Mouse (Mus musculus) stomach, embryonic 16.5 days (tissue): ENCODE data around the gene Ccdc177. TPM values are rescaled to one million over a fixed set of nuclear protein-coding genes. Genes with fewer than 3 reads are reported as not detected.
A peak's percentile ranks its signal among the peaks of the same experiment; 100 is the strongest.
"Not testable (repeated sequence)": the region's sequence is repeated elsewhere in the genome, so short reads cannot be mapped to it uniquely, and the experiment has no call there.

Experiments used
- ATAC-seq: fragments of 200-750 bp; cut with Nextera tagmentation; 2 replicates; pipeline ENCODE4 v1.8.0; 2017; ENCODE audit warnings: moderate number of reproducible peaks, moderate TSS enrichment; ENCODE audit not compliant: insufficient read depth, low FRiP score
- H3K27ac ChIP-seq: fragments of 300-500 bp; sonication (generic); 2 replicates; pipeline ENCODE4 v1.5.1; 2014; ENCODE audit warnings: low read length
- H3K27me3 ChIP-seq: fragments of 300-500 bp; sonication (generic); 2 replicates; pipeline ENCODE4 v1.6.1; 2014; ENCODE audit warnings: low read length, control low read depth, mixed read lengths; ENCODE audit not compliant: control insufficient read depth, insufficient read depth
- H3K36me3 ChIP-seq: fragments of 300-500 bp; sonication (generic); 2 replicates; pipeline ENCODE4 v1.6.1; 2014; ENCODE audit warnings: low read length; ENCODE audit not compliant: control insufficient read depth, insufficient read depth
- H3K4me1 ChIP-seq: fragments of 300-500 bp; sonication (generic); 2 replicates; pipeline ENCODE4 v1.6.1; 2014; ENCODE audit warnings: low read length, control low read depth, mixed read lengths; ENCODE audit not compliant: control insufficient read depth, insufficient read depth
- H3K4me2 ChIP-seq: fragments of 300-500 bp; sonication (generic); 2 replicates; pipeline ENCODE4 v1.6.1; 2014; ENCODE audit warnings: low read depth, low read length, mixed read lengths
- H3K4me3 ChIP-seq: fragments of 300-500 bp; sonication (generic); replicated peaks from 2 replicates; pipeline ENCODE4 v1.5.1; 2014; ENCODE audit warnings: mild to moderate bottlenecking, low read length
- H3K9ac ChIP-seq: fragments of 300-500 bp; sonication (generic); 2 replicates; pipeline ENCODE4 v1.6.1; 2014; ENCODE audit warnings: low read length
- H3K9me3 ChIP-seq: fragments of 300-500 bp; sonication (generic); replicated peaks from 2 replicates; pipeline ENCODE4 v1.6.1; 2016; ENCODE audit warnings: low read length, control low read depth; ENCODE audit not compliant: control insufficient read depth
- WGBS: fragments of 180-500 bp; shearing (Covaris S2); extraction: QIAGEN DNeasy Blood & Tissue Kit; methylation state at CpG from one replicate; pipeline ENCODE4 v1.1.7; 2014; 5-methylcytosine and 5-hydroxymethylcytosine counted together
- polyA plus RNA-seq: library from polyadenylated mRNA; unstranded; fragments of >200 nt; fragmentation: Nextera tagmentation; extraction: Ambion mirVana; gene quantifications from 2 replicates; pipeline ENCODE4 v1.2.1, GENCODE M21; 2015

Ccdc177 gene
- polyA plus RNA-seq, 1 experiment from 2014 or later: 0.09 TPM

DNA sequence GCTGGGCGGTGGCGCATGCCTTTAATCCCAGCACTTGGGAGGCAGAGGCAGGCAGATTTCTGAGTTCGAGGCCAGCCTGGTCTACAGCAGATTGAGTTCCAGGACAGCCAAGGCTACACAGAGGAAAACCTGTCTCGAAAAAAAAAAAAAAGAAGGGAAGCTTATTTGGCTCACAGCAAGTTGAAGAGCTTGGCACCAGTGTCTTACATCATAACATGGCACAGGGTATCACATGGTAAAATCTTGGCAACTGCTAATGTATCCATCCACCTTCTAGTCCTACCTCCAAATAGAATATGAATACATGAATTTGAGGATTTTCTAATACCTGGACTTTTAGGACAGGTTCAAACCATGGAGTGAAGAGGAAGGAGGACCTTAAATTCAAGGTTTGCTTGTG, 34.0 kb upstream of the Ccdc177 start:
- 92% methylated on average over 4 of the region's 4 CpGs for WGBS
- Histone ChIP-seq H3K27ac (no peak overlapping the region), H3K9ac (no peak overlapping the region), H3K4me2 (no peak overlapping the region), H3K9me3 (no peaks in the 10 kb centered on the region), H3K4me1 (peaks cover 23% of the 10 kb centered on the region), H3K4me3 (no peak overlapping the region), H3K36me3 (no peaks in the 10 kb centered on the region), H3K27me3 (no peaks in the 10 kb centered on the region)
- no peak for ATAC-seq

DNA sequence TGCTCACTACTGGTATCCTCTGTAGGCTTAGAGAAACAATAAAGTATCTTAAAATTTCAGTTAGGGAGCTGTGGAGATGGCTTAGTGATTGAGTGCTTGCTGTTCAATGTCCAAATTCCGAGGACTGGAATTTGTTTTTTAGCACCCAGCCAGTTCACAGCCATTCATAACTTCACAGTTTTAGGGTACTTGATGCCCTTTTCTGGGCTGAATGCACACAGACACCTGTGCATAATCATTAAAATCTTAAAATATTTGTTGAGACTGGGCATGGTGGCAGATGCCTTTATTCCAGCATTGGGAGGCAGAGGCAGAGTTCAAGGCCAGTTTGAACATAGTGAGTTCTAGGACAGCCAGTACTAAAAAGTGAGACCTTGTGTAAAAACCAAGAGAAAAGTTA, 33.0 kb upstream of the Ccdc177 start:
- no peaks in the 10 kb centered on the region for H3K36me3 ChIP-seq
- no peak overlapping the region for H3K4me2 ChIP-seq
- H3K27me3 ChIP-seq: no peaks in the 10 kb centered on the region
- no peak for ATAC-seq
- no peaks in the 10 kb centered on the region for H3K9me3 ChIP-seq
- WGBS: 73% methylated on average over 1 of the region's 1 CpGs
- H3K9ac ChIP-seq: no peak overlapping the region
- H3K4me1 ChIP-seq: peaks cover 22% of the 10 kb centered on the region
- no peak overlapping the region for H3K27ac ChIP-seq
- no peak overlapping the region for H3K4me3 ChIP-seq

DNA sequence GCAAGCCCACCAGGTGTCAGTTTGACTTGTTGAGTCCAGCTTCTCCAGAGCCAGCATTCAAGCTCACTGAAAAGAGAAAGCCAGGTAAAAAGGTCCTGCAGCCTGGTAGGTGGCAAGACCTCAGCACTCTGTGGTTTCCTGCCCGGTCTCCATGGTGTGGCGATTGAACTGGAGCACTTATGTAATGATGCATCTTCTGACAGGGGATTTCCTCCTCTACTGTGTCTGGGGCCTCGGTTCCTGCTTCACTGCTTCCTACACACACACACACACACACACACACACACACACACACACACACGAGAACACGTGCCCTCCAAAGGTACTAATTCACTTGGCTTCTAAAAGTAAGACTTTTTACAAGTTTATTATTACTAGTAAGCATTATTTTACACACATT, 32.4 kb upstream of the Ccdc177 start:
- H3K4me2 ChIP-seq: peak overlapping the region; percentile 81; the same call in 1 of the 2 replicates
- H3K9me3 ChIP-seq: no peaks in the 10 kb centered on the region
- peaks cover 18% of the 10 kb centered on the region for H3K4me1 ChIP-seq
- H3K9ac ChIP-seq: no peak overlapping the region
- no peaks in the 10 kb centered on the region for H3K27me3 ChIP-seq
- no peak for ATAC-seq
- no peak overlapping the region for H3K27ac ChIP-seq
- H3K4me3 ChIP-seq: no peak overlapping the region
- 49% methylated on average over 5 of the region's 5 CpGs for WGBS
- H3K36me3 ChIP-seq: no peaks in the 10 kb centered on the region

DNA sequence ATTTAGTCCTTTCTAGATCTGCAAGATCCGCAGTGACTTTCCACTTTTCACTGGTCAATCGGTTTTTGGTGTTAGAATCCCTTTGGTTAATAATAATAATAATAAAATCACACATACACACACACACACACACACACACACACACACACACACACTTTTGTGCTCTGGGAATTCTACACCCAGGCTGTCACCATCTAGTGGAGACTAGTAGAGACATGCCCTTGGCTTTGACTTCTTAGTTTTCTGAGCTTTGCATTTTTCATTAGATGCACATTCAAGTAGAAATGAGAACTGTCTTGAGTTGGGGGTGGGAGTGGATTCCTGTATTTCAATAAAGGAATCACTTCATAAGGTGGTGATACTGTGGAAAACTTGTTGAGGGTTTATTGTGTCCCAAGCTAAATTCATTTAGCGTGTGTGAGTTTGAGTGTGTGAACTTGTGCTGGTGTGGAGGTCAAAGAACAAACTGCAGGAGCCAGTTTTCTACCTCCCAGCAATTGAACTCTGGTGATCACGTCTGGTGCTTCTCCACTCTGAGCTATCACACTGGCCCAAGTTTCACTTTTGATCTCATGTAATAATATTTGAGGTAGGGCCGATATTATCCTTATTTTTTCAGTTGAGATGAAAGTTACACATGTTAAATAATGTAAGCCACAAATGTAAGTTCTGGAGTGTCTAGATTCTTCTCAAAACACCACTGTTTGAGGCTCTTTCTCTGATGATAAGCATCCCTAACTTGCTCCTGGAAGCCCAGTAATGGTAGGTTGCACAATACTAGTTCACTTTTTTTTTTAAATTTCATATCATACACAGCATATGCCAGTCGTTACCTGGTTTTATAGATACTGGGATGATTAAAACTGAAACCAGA, 31.3 kb upstream of the Ccdc177 start:
- Histone ChIP-seq H3K9ac (peak overlapping the region; percentile 96), H3K27ac (peak overlapping the region; percentile 95)
- WGBS: 37% methylated on average over 6 of the region's 6 CpGs

DNA sequence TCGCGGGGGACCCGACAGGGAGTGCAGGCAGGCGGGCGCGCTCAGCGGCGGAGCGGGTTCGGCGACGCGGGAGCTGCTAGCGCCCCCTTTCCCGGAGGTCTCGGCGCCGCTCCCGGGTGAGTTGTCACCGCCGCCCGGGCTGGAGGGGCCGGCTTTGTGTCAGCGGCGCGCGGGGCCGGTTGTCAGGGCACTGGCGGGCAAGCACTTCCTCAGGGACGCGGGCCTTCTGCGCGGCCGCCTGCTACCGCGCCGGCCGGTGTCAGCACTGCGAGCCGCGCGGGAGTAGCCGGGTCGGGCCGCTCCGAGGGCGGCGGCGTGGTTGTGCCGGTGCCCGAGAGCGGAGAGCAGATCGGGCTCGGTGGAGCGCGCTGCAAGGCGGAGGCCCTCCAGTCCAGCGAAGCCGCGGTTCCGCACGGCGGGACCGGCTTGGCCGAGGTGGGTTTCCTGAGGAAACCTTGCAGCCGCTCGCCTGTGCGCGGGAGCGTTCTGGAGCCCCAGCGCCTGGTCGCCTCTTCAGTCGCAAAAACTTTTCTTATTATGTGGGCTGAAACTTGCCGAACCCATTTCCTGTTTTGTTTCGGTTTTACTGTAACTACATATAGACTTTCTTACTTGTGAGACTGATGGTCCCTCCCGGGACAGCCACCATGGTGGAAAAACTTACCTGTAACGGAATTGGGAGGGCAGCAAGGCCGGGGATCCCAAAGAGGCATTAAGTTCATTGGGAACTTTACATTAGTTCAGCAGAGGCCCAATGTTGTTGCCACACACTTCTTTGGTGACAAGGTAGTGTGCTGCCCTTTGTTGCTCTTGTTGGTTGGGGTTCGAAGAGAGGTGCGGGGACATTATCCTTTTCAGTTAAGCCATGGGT, 30.4 kb upstream of the Ccdc177 start:
- peak overlapping the region; percentile 96 for H3K9ac ChIP-seq
- no peaks in the 10 kb centered on the region for H3K36me3 ChIP-seq
- H3K27ac ChIP-seq: peak overlapping the region; percentile 95
- H3K4me2 ChIP-seq: peak overlapping the region; percentile 81
- H3K27me3 ChIP-seq: no peaks in the 10 kb centered on the region
- H3K9me3 ChIP-seq: no peaks in the 10 kb centered on the region
- peak; percentile 72 for ATAC-seq
- under 1% methylated on average over 80 of the region's 80 CpGs for WGBS
- H3K4me3 ChIP-seq: peak overlapping the region; percentile 92
- H3K4me1 ChIP-seq: peaks cover 18% of the 10 kb centered on the region

More for the DNA sequence above, 31.3 kb upstream of the Ccdc177 start:
- no peak for ATAC-seq
- Histone ChIP-seq H3K27me3 (no peaks in the 10 kb centered on the region), H3K36me3 (no peaks in the 10 kb centered on the region), H3K4me3 (peak overlapping the region; percentile 92), H3K4me1 (peaks cover 18% of the 10 kb centered on the region), H3K4me2 (peak overlapping the region; percentile 81), H3K9me3 (no peaks in the 10 kb centered on the region)

DNA sequence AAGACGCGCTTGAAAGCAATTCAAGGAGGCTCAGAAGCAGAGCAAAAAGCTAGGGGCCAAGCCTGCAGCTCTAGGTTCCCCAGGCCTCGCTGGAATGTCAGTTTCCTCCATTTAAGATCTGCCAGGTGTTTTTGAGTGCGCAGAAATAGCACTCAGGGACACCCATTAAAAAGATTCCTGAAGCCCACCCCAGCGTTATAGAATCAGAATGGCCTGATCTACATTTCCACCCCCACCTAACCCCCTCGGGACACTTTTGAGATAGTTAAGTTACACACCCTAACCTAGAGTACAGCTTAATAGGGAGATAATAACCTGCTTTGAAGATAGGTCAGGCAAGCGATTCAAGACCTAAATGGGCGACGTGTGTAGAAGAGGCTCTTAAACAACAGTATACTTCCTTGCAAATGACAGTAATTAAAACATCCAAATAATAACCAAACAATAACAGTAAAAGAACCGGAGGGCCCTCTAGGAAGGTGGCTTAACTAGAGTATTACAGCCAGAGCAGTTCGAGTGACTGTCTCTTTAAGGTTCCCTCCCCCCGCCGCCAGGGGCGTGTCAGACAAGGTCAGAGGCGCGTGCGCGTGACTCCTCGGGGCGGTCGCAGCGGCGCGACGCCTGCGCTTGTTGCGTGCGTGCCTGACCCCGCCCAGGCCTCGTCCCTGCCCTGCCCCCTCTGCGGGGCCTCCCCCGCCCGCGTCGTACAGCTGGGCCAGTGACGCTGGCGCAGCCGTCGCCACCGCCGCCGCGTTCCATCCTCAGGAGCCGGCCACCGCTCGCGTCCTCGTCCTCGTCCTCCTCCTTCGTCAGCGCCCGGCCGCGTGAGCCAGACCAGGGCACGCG, 29.6 kb upstream of the Ccdc177 start, which contains the start of gene Susd6:
TSS of gene Susd6 (plus strand) at position 662 of the 846 bp plus-strand sequence.
- H3K4me3 ChIP-seq: peak within 1 kb of the TSS; percentile 92
- no peaks in the 10 kb centered on the region for H3K9me3 ChIP-seq
- H3K4me2 ChIP-seq: peak within 1 kb of the TSS; percentile 81
- peak within 1 kb of the TSS; percentile 95 for H3K27ac ChIP-seq
- no peaks in the 10 kb centered on the region for H3K36me3 ChIP-seq
- peaks cover 16% of the 10 kb centered on the region for H3K4me1 ChIP-seq
- peak; percentile 99 for ATAC-seq
- H3K9ac ChIP-seq: peak within 1 kb of the TSS; percentile 96
- 3% methylated on average over 55 of the region's 56 CpGs for WGBS
- H3K27me3 ChIP-seq: no peaks in the 10 kb centered on the region

DNA sequence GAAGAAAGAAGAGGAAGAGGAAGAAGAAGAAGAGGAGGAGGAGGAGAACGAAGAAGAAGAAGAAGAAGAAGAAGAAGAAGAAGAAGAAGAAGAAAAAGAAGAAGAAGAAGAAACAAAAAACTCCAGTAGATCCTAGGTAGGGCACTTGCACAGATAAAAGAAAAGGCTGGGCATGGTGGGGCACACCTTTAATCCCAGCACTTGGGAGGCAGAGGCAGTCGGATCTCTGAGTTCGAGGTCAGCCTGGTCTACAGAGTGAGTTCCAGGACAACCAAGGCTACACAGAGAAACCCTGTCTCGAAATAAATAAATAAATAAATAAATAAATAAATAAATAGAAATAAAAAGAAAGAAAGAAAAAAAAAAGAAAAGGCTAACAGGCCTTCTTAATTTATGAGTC, 28.8 kb upstream of the Ccdc177 start:
- not testable (repeated sequence) for H3K36me3 ChIP-seq, H3K27me3 ChIP-seq, H3K27ac ChIP-seq, H3K4me2 ChIP-seq, H3K4me3 ChIP-seq, H3K9me3 ChIP-seq, H3K9ac ChIP-seq, ATAC-seq
- 83% methylated on average over 4 of the region's 4 CpGs for WGBS
- peaks cover 17% of the 10 kb centered on the region for H3K4me1 ChIP-seq

DNA sequence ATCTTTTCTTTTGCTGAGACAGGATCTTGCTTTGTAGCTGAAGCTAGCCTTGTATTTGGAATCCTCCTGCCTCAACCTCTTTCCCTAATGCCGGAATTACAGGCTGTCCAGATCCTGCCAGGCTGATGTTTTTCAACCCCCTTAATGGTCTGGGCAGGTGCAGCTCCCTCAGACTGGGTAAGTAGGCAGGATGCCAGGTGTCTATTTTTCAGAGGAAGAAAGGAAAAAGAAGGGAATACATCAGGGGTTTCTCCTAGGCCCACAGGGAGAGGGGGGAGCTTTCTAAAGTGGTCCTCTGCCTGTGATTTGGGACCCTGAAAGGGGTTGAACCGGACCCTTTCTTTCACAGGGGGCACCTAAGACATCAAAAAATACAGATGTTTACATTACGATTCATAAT, 27.7 kb upstream of the Ccdc177 start:
- Histone ChIP-seq H3K9ac (no peak overlapping the region), H3K4me2 (no peak overlapping the region), H3K36me3 (no peaks in the 10 kb centered on the region), H3K4me1 (peaks cover 17% of the 10 kb centered on the region), H3K27me3 (no peaks in the 10 kb centered on the region), H3K4me3 (no peak overlapping the region), H3K27ac (no peak overlapping the region), H3K9me3 (no peaks in the 10 kb centered on the region)
- ATAC-seq: no peak
- WGBS: 79% methylated on average over 3 of the region's 3 CpGs
